Mouse (Mus musculus) cerebellum, adult 2 months (tissue): Measurements from ENCODE around the gene Vps72.
"Not testable (repeated sequence)": the region's sequence is repeated elsewhere in the genome, so short reads cannot be mapped to it uniquely, and the experiment has no call there.

Experiments used
- CTCF ChIP-seq: fragments of 200-500 bp; IDR thresholded peaks from 2 replicates; pipeline ENCODE4 v1.5.1; 2011; ENCODE audit warnings: low read depth, mild to moderate bottlenecking, control low read depth, low read length, moderate library complexity, borderline replicate concordance; ENCODE audit not compliant: insufficient read depth
- POLR2A ChIP-seq: fragments of 200-500 bp; IDR thresholded peaks from 2 replicates; pipeline ENCODE4 v1.6.1; 2011; ENCODE audit warnings: low read length, control low read depth, borderline replicate concordance; ENCODE audit not compliant: insufficient read depth

DNA sequence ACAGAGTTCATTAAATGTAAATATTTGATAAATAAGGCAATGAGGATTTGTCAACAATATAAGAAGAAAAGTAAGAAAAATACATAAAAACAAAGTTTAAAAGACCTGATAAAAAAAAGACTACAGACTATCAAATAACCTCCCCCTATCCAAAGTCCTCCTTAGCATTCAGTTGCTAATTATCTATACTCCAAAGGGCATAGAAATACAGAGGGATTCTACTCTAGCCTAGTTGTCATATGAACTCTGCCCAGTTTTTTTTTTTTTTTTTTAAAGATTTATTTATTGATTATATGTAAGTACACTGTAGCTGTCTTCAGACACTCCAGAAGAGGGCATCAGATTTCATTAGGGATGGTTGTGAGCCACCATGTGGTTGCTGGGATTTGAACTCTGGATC is 3.5 kb upstream of the Vps72 start:
- not testable (repeated sequence) for TF ChIP-seq CTCF, POLR2A
